Mouse (Mus musculus): ENCODE data around the gene Ccdc63. TPM values are rescaled to one million over a fixed set of nuclear protein-coding genes. Genes with fewer than 3 reads are reported as not detected.
A peak's percentile ranks its signal among the peaks of the same experiment; 100 is the strongest.

The Ccdc63 gene
- total RNA-seq, 4 experiments from 2014 or later: 0.29 to 1.7 (median 0.48) TPM

DNA sequence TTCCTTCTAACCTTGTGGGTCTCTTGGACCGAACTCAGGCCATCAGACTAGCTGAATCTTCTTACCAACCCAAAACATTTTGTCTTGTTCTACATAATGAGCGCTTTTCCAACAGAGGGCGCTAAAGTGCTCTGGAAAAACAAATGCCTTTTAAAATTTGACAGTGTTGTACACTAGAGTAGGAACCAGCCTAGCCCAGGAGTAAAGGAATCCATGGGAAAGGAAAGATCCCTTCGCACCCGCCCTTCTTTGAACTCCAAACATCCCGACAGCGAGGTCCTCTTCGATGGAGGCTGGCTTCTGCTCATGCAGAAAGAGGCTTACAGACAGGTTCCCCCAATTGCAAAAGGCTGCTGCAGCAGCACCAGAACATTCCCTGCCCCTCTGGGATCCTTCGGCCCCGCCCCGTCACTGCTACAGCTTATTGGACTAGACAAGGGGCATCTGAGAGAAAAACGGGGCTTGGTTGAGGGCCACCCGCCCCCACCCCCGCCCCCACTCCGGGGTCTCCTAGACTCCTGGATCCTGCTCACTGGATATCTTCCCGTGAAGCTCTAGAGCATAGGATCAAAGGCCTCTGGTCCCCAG, 11.5 kb downstream of the Ccdc63 start:
- peak; percentile 64 to 78 for DNase-seq (ENCODE audit: low spot score in 2 of 2)

DNA sequence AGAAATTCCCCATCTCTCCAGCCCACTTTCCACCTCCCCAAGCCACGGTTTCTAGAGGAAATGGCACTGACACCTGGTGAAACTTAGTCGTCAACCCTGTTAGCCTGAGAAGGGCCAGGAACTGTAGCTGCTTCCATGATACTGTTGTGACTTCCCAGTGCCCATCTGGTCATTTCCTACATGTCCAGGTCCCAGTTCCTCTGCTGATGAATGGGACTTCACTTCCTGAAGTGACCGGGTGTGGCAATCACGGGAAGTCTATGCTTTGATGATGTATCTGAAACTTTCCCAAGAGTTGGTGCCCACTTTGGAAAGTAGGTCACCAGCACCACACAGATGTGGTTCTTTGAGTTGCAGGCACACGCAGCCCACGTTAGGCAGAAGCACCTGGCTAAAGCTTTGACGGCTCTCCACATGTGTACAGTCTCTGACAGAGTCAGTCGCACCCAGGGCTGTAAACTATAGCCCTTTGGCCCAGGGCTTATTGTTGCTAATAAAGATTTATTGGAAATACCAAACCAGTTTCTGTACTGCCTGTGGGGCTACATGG, 15.3 kb downstream of the Ccdc63 start:
- no peak for DNase-seq (ENCODE audit: low spot score in 2 of 2)

DNA sequence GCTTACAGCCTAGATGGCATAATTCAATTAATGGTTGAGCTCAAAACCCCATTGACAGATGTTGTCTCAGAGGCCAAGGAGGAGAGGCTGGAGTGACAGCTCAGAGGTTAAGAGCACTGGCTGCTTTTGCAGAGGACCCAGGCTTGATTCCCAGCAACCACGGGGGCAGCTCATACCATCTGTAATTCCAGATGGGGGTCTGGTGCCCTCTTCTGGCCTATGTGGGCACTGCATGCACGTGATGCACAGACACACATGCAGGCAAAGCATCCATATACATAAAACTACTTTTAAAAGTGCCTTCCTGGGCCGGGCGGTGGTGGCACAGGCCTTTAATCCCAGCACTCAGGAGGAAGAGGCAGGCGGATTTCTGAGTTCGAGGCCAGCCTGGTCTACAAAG, 24.4 kb downstream of the Ccdc63 start:
- DNase-seq (ENCODE audit: low spot score in 2 of 2): no peak

DNA sequence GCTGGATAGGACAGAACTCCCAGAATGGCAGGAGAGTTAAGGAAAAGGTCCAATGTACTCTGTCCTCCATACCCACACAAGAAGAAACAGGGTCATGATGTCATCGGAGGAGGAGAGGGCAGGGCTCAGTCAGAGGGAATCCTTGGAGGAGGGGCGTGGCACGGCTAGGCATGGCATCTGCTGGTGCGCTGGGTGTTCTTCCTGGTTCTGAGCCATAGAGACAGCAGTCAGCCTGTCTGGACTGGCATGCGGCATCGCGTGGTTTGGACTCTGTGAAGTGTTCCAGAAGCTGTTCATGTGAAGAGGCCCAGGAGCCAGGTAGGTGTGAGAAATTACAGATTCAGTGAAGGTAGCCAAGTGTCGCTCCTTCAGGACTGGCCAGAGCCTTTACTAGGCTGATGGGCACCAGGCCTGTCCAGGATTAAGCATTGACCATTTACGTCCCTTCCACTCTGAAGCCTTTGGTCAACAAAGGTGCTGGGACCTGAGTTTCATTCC, 25.3 kb downstream of the Ccdc63 start:
- DNase-seq (ENCODE audit: low spot score in 2 of 2): no peak

GRCm38 (mm10) chr5:122114176-122114575, 26.4 kb downstream of the Ccdc63 start:
- peak in 1 of 2 experiments; percentile 54 for DNase-seq (ENCODE audit: low spot score in 2 of 2)

GRCm38 (mm10) chr5:122113450-122113849, 27.2 kb downstream of the Ccdc63 start:
- DNase-seq (ENCODE audit: low spot score in 2 of 2): no peak

DNA sequence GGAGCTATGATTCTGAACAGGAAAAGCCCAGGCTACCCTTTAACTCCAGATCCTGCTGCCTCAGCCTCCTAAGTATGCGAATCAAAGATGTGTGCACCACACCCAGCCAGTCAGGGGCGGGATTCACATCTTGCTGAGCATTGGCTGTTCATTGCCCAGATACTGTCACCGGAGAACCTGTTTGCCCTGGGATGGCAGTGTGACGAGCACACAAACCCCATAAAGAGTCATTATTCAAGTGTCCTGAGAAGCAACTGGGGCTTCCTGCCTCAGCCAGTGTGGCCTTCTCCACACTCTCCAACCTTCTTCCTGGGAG, 28.7 kb downstream of the Ccdc63 start:
- no peak for DNase-seq (ENCODE audit: low spot score in 2 of 2)

DNA sequence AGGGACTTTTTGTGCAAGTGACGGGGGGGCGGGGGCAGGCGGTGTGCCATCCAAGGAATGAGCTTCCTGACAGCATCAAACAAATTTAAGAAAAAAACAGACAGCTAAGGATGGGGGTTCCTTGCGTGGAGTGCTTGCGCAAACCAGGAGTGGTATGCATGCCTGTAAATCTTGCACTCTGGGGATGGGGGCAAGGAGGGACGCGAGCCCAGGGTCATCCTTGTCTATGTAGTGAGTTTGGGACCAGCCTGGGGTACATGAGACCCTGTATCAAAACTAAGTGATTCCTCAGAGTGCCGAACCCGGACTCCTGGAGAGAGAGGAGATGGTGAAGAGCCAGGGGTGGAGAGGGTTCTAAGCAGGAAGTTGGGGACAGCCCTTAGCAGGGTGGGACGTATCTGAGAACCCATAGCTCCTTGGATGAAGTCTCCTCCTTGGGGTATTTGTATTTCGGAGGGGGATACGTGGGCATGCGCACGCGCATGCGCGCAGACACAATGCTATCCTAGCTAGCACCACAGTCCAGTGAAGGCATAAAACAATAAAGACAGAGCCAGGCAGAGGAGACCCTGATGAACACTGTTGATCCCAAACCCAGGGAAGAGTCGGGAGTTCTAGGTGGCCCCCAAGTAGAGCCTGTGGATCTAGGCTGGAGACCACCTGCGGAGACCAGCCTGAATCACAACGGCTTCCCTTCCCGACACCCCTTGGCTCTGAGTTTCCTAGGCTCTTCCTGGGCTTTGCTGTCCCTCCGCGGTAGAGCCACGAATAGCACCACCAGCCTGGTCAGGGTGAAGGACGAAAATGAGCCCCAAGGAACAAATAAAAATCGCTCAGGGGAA, 29.3 kb downstream of the Ccdc63 start:
- DNase-seq (ENCODE audit: low spot score in 2 of 2): no peak

DNA sequence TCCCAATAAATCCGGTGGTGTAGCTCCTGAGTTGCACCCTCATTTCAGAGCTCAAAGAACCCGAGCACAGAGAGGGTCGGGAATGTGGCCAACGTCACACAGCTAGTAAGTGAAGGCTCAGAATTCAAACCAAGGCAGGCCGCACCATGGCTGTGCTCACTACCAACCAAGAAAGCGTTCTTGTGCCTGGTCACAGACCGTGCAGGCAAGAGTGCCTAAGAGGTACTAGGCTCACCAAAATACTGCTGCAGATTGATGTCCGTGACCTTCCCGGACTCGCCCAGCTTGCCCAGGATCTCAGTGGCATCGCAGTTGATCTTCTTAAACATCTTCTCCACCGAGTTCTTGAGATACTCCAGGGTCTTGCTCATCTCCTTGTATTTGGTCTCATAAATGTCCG, 30.0 kb downstream of the Ccdc63 start:
- DNase-seq (ENCODE audit: low spot score in 2 of 2): no peak

DNA sequence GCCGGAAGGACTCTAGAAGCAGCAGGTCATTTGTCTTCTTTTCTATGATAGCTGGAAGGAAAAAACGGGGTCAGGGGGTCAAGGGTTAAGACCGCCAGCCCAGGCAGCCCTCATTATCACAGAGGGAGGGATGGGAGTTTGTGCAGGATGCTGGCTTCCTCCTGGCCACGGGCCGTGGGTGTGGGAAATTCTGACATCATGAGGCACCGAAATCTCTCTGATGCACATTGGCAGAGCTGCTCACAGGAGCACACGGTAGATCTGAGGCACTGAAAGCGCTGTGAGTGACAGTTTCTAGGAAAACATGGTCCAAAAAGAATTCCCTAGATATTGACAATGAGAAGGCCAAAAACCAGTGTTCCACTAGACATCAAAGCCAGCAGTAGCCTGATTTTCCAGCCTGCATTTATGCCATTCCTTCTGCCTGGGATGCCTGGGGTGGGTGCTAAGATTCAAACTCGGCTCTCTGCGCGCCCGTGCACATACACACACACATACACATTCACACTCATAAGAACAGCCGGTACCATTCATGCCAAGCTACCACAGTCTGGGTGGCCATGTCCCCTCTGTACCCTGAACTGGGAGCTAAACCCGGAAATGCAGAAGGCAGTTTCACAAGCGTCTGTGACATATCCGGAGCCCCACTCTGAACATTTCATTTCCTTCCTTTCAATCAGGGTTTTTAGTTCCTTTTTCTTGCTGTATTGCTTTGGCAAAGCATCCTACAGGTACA, 31.1 kb downstream of the Ccdc63 start:
- no peak for DNase-seq (ENCODE audit: low spot score in 2 of 2)

DNA sequence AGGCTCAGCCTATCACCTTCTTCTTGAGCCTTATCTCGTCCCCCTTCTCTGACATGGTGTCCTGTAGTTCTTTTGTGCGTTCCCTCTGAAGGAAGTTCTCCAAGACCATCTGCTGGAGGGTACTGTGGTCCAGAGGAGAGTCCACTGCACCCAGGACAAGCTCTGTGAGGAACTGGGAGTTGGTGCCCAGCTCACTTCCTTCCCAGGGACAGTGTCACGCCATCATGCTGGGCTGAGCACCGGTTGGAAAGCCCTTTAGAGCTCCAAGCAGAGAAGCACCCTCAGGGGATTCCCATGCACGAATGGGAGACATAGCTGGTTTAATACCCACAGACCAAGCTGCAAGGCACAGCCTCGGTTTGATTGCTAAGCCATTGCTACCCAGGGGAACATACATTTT, 32.5 kb downstream of the Ccdc63 start:
- DNase-seq (ENCODE audit: low spot score in 2 of 2): no peak

DNA sequence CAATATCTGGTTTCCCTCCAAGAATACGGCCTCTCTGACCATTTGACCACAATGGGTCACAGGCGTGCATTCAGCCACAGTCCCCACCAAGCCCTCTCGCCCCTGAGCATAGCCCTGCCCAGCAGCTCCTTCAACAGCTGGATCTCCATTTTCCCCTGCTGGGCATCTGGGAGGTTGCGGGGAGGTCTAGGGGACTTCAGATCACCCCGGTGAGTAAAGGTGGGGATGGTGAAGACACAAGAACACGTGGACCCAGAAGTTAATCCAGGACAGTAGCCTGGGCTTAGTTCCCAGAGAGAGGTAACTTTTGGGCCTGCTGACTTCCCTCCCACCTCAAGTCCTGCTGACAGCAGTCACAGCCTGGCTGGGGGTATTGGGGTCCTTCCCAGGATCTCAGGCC, 34.4 kb downstream of the Ccdc63 start:
- no peak for DNase-seq (ENCODE audit: low spot score in 2 of 2)

- no peak for DNase-seq (ENCODE audit: low spot score in 2 of 2)
These were observed 35.6 kb downstream of the Ccdc63 start for GRCm38 (mm10) chr5:122104981-122105380.

DNA sequence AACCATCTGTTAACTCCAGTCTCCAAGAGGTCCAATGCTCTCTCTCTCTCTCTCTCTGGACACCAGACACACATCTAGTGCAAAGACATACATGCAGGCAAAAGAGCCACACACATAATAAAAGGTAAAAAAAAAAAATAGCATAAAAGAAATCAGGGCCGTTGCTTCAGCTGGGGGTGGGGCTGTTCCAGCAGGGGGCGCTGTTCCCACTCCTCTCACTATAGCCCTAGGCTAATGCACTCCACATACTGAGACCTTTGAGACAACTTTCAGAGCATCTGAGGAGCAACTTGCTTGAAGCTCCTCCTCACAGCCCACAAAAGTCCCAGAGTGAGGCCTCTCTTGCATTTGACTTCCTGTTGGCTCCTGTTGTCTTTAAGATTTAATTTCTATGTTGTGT, 36.4 kb downstream of the Ccdc63 start:
- DNase-seq (ENCODE audit: low spot score in 2 of 2): no peak

DNA sequence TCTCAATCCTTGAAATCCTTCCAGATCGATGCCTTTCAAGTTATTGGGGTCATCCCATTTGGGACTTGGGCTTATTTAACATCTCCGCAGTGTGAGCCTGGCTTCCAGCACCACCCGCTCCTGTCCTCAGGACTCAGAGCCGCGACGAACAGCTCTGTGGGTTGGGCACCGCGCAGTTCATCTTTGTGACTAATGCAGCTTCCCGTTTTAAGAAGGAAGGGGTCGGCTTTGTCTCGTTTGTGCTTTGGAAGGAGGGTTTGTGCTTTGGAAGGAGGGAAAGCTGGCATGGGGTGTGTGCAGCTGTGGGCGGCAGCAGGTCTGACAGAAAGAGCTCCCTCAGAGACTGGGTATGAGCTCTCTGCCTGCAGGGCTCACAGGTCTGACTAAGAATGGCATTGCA, 37.5 kb downstream of the Ccdc63 start:
- no peak for DNase-seq (ENCODE audit: low spot score in 2 of 2)

- DNase-seq (ENCODE audit: low spot score in 2 of 2): no peak
These were observed 38.1 kb downstream of the Ccdc63 start for GRCm38 (mm10) chr5:122102476-122103050.

DNA sequence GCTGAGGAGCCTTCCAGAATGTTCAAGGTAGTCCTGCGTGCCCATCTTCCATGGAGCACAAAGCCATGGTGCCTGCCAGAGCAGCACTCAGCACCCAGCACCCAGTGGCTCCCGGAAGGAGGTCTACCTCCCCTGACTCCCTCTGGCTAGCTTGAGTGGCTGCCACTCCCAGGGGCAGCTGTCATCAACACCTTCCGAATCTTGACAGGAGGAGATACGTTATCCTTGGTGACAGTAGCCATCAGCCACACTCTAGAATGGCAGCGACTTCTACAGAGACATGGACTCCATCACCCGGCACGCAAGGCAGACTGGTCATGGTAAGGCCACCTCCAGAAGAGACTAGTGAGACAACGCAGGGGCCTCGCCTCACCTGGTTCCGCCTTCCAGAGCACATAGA, 46.2 kb downstream of the Ccdc63 start:
- DNase-seq (ENCODE audit: low spot score in 2 of 2): no peak

- DNase-seq (ENCODE audit: low spot score in 2 of 2): no peak
These were observed 46.9 kb downstream of the Ccdc63 start for GRCm38 (mm10) chr5:122093734-122094133.

DNA sequence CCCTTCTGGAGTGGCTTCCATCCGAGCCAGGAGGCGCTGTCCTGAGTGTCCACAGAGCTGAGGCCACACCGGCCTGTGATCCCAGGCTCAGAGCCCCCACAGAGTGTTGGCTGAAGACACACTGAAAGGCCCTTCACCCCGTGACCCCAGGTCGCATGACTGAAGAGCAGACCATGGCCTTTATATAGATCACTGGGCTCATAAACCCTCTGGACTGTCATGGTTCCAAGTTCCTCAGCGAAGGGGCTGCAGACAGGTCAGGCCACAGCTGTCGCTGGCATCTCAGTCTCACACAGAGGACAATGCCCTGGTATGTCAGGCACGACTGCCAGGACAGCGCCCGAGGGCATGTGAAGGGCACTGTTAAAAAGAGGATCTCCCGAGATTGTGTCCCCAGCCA, 47.8 kb downstream of the Ccdc63 start:
- DNase-seq (ENCODE audit: low spot score in 2 of 2): no peak

DNA sequence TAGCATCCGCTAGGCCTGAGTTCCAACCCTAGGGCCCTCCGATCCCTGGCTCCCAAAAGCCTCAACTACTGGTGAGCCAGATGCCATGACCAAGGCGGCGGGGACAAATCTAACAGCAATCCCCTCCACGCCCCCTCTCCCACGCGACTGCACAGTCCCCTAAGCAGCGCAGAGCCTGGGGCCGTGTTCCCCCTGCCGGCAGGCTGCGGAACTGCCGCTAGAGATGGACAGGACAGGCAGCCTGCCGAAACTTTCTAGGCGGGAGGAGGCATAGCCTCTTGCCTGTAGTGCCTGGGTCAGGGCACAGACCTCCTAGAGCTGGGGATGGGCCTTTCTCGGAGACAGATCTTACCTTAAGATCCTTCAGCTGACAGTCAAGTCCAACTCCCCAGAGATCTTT, 49.6 kb downstream of the Ccdc63 start:
- peak in 1 of 2 experiments; percentile 19 for DNase-seq (ENCODE audit: low spot score in 2 of 2)

DNA sequence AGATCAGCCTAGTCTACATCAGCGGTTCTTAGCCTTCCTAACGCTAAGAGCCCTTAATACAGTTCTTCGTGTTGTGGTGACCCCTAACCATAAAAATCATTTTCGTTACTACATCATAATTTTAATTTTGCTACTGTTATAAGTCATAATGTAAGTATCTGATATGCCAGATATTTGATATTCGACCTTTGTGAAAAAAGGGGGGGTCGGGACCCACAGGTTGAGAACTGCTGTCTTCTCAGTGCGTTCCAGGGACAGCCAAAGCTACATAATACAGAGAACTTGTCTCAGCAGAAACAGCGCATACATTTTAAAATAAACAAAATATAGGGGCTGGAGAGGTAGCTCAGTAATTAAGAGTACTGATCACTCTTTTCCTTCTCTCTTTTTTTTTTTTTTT, 51.0 kb downstream of the Ccdc63 start:
- no peak for DNase-seq (ENCODE audit: low spot score in 2 of 2)

DNA sequence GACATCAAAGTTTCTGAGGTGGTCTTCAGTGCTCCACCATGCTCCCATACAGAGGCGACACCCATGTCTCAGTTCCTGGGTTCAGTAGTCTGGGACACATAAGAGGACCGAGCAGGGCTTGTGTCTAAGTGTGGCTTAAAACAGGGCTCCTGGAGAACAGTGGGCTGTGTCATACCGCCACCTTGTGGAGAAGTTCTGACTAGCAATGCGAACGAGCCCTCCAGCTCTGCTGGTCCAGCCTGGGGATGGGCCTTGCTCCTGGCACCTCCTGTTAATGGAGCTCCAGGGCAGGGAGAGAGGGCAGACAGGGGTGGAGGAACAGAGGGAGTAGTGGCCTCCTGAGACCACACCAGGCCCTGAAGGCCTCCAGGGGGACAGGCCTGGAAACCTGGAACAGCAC, 51.7 kb downstream of the Ccdc63 start:
- DNase-seq (ENCODE audit: low spot score in 2 of 2): peak; percentile 69 to 91

Measured in layer of hippocampus, adult 8-10 months (tissue).